Mouse (Mus musculus) heart, adult 2 months (tissue): ENCODE measurements around the gene Runx1.

ENCODE experiments used
- CTCF ChIP-seq: fragments of 200-600 bp; IDR thresholded peaks from 2 replicates; pipeline ENCODE4 v1.8.1; 2022; ENCODE audit warnings: antibody characterized with exemption, mild to moderate bottlenecking, moderate library complexity
- EP300 ChIP-seq: fragments of 200-500 bp; IDR thresholded peaks from 2 replicates; pipeline ENCODE4 v1.6.1; 2011; ENCODE audit warnings: low read depth, low read length, control low read depth; ENCODE audit not compliant: insufficient read depth
- POLR2A ChIP-seq: fragments of 200-500 bp; IDR thresholded peaks from 2 replicates; pipeline ENCODE4 v1.6.1; 2011; ENCODE audit warnings: mild to moderate bottlenecking, low read depth, low read length, control low read depth; ENCODE audit not compliant: insufficient read depth

GRCm38 (mm10) chr16:92863179-92863578 lies 37.2 kb upstream of the Runx1 start:
- no peak for TF ChIP-seq EP300
- no peak for TF ChIP-seq CTCF
- no peak for TF ChIP-seq POLR2A
